Mouse (Mus musculus): ENCODE measurements at regions not wholly inside any gene's neighbourhood (a gene's known extent, or its start where the extent isn't known, plus 50 kb on each side); places are given as distances from the start of the nearest gene placed in this dataset.
"Not testable (repeated sequence)": the region's sequence is repeated elsewhere in the genome, so short reads cannot be mapped to it uniquely, and the experiment has no call there.

DNA sequence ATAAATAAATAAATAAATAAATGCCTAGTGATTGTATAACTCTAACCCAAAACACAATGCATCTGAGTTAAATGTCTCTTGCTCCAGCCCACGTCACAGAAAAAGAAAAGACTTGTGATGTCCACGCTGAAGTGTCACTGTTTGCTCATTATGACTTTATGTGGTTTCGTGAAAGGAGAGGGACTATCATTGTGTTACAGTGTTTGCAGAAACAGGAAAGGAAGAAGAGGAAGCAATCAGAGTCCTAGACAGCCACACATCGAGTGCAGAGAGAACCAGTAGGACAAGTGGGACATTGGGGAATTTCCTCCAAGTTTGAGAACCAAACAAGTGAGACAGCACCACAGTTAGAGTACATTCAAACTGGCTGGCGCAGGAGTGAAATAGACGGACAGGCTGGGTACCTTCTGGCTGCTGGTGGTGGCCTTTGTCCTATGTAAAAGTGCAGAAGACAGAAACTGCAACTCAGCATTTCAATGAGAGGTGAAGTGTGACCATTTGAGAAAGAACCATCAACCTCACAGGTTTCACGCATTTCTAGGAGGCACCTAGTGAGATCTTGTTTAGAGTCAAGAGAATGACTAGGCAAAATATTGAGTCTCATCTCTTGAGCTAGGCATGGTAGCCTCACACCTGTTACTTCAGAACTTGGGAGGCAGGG is 59.6 kb downstream of the Fasl start:
- H3K4me1 ChIP-seq (ENCODE audit: insufficient read depth), result no peaks in the 10 kb centered on the region
- no peak for DNase-seq
- TF ChIP-seq CTCF (IDR thresholded peaks at IDR 0.05; ENCODE audit: low read depth) (no peak), EP300 (IDR thresholded peaks at IDR 0.05; ENCODE audit: low read depth) (no peak)
- no peak for ATAC-seq
- H3K4me3 ChIP-seq (ENCODE audit: low read depth, low read length), result no peak overlapping the region
- H3K9me3 ChIP-seq (ENCODE audit: low read length), result no peaks in the 10 kb centered on the region
- H3K4me2 ChIP-seq (ENCODE audit: low read depth, low read length), result no peak overlapping the region
- no peaks in the 10 kb centered on the region for H3K36me3 ChIP-seq (replicated peaks; ENCODE audit: insufficient read depth, low read length)
- H3K27me3 ChIP-seq (ENCODE audit: insufficient read depth, low read length), result no peaks in the 10 kb centered on the region
- H3K27ac ChIP-seq (ENCODE audit: low read depth), result no peak overlapping the region
- 37% methylated on average over 7 of the region's 7 CpGs for WGBS (ENCODE audit: insufficient replicate concordance)
- H3K9ac ChIP-seq (replicated peaks), result no peak overlapping the region

DNA sequence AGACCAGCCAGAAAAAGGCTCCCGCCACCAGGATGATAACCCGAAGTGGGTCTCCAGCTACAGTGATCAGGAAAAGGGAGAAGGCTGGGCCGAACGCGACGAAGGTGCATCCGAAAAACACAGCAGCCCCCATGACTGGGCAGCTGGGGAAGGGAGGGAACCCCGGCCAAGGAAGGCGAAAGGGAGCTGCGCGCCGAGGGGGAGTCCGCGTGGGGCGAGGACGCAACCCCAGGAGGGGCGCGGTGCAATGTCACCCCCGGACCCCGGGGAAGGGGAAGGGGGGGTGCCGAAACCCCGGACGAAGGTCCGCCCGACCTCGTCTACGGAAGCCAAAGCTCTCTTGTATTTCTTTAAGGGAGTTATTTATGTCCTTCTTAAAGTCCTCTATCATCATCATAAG is 60.9 kb downstream of the Fasl start:
- not testable (repeated sequence) for H3K36me3 ChIP-seq (replicated peaks; ENCODE audit: insufficient read depth, low read length); ATAC-seq; DNase-seq; H3K4me1 ChIP-seq (ENCODE audit: insufficient read depth); H3K9ac ChIP-seq (replicated peaks); H3K4me2 ChIP-seq (ENCODE audit: low read depth, low read length); H3K4me3 ChIP-seq (ENCODE audit: low read depth, low read length); H3K27ac ChIP-seq (ENCODE audit: low read depth); H3K27me3 ChIP-seq (ENCODE audit: insufficient read depth, low read length); H3K9me3 ChIP-seq (ENCODE audit: low read length)
- 96% methylated on average over 9 of the region's 27 CpGs for WGBS (ENCODE audit: insufficient replicate concordance)

DNA sequence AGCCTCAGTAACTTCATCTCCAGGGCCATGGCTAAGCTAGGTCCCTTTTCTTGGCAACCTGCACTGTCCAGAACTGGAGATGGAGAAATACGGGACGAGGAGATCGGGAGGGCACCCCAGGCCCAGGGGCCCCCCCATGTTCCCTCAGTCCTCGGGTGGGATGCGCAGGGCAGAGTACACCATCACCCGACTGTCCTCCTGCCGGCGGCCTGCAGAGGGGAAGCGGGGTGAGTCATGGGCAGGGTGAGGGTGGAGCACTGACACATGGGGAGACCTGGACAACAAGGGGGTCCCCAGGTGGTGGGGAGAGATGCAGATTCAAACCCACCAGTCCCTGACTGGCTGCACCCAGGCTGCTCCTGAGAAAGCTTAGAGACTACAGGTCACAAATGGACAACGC is 62.2 kb downstream of the Fasl start:
- DNase-seq; H3K4me3 ChIP-seq (ENCODE audit: low read depth, low read length); ATAC-seq; H3K9me3 ChIP-seq (ENCODE audit: low read length); H3K9ac ChIP-seq (replicated peaks); H3K36me3 ChIP-seq (replicated peaks; ENCODE audit: insufficient read depth, low read length); H3K27me3 ChIP-seq (ENCODE audit: insufficient read depth, low read length); H3K27ac ChIP-seq (ENCODE audit: low read depth); H3K4me2 ChIP-seq (ENCODE audit: low read depth, low read length); H3K4me1 ChIP-seq (ENCODE audit: insufficient read depth): not testable (repeated sequence)
- 100% methylated on average over 1 of the region's 10 CpGs for WGBS (ENCODE audit: insufficient replicate concordance)

GRCm38 (mm10) chr1:161719876-161720275 is 68.4 kb downstream of the Fasl start:
- H3K4me2 ChIP-seq (ENCODE audit: low read depth, low read length), result no peak overlapping the region
- no peak overlapping the region for H3K4me3 ChIP-seq (ENCODE audit: low read depth, low read length)
- no peak overlapping the region for H3K27ac ChIP-seq (ENCODE audit: low read depth)
- TF ChIP-seq CTCF (IDR thresholded peaks at IDR 0.05; ENCODE audit: low read depth) (no peak), EP300 (IDR thresholded peaks at IDR 0.05; ENCODE audit: low read depth) (no peak)
- no peak overlapping the region for H3K9ac ChIP-seq (replicated peaks)
- H3K36me3 ChIP-seq (replicated peaks; ENCODE audit: insufficient read depth, low read length), result no peaks in the 10 kb centered on the region
- WGBS (ENCODE audit: insufficient replicate concordance), result 74% methylated on average over 3 of the region's 3 CpGs
- ATAC-seq, result no peak
- no peaks in the 10 kb centered on the region for H3K9me3 ChIP-seq (ENCODE audit: low read length)
- DNase-seq, result no peak
- H3K4me1 ChIP-seq (ENCODE audit: insufficient read depth), result no peaks in the 10 kb centered on the region
- no peaks in the 10 kb centered on the region for H3K27me3 ChIP-seq (ENCODE audit: insufficient read depth, low read length)

DNA sequence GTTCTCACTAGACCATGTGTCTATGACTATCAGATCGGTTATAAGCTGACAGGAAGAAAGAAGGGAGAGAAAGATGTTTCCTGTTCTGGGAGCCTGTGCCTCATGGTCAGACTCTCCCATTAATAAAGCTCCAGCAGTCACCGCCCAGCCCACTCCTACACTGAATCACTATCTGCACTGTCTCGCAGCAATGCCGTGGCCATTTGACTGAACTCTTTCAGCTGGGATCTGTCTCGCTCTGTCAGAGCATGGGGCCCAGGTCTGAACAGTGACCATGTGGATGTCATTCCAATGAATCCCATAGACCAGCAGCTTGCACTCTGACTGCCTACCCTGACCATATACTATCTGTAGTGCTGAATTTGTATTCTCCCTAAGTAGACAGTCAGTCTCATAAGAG is 70.0 kb downstream of the Fasl start:
- H3K9me3 ChIP-seq (ENCODE audit: low read length), result no peaks in the 10 kb centered on the region
- no peak overlapping the region for H3K9ac ChIP-seq (replicated peaks)
- H3K4me3 ChIP-seq (ENCODE audit: low read depth, low read length), result no peak overlapping the region
- TF ChIP-seq CTCF (IDR thresholded peaks at IDR 0.05; ENCODE audit: low read depth) (no peak), EP300 (IDR thresholded peaks at IDR 0.05; ENCODE audit: low read depth) (no peak)
- H3K4me2 ChIP-seq (ENCODE audit: low read depth, low read length), result no peak overlapping the region
- H3K27ac ChIP-seq (ENCODE audit: low read depth), result no peak overlapping the region
- no peaks in the 10 kb centered on the region for H3K4me1 ChIP-seq (ENCODE audit: insufficient read depth)
- 28% methylated on average over 5 of the region's 5 CpGs for WGBS (ENCODE audit: insufficient replicate concordance)
- ATAC-seq, result no peak
- H3K36me3 ChIP-seq (replicated peaks; ENCODE audit: insufficient read depth, low read length), result no peaks in the 10 kb centered on the region
- no peak for DNase-seq
- no peaks in the 10 kb centered on the region for H3K27me3 ChIP-seq (ENCODE audit: insufficient read depth, low read length)

DNA sequence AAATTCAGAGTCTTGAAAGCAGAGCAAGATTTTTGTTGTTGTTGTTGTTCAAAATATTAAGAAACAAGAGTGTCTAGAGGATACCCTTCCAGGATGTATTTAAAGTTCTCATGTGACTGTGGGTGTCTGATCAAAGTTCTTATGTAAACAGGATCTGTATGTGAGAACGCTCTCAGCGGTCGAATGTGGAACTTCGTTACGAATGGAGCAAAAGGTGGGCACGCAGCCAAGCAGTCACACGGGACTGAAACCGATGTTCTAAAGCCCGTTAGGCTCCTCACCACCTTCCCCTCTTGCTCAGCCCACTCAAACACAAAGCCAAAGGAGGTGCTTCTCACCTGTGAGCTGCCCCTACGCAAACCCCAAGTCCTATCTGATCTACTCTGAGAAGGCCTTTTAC is 75.4 kb downstream of the Fasl start:
- WGBS (ENCODE audit: insufficient replicate concordance), result 28% methylated on average over 10 of the region's 10 CpGs
- peak; percentile 59 for DNase-seq
- H3K4me2 ChIP-seq (ENCODE audit: low read depth, low read length), result peak overlapping the region; percentile 38; the same call in 1 of the 2 replicates
- H3K27me3 ChIP-seq (ENCODE audit: insufficient read depth, low read length), result no peaks in the 10 kb centered on the region
- no peaks in the 10 kb centered on the region for H3K36me3 ChIP-seq (replicated peaks; ENCODE audit: insufficient read depth, low read length)
- no peak; the same call in 1 of the 2 replicates for ATAC-seq
- no peak overlapping the region for H3K27ac ChIP-seq (ENCODE audit: low read depth)
- H3K9me3 ChIP-seq (ENCODE audit: low read length), result no peaks in the 10 kb centered on the region
- no peak for TF ChIP-seq EP300 (IDR thresholded peaks at IDR 0.05; ENCODE audit: low read depth)
- TF ChIP-seq CTCF (IDR thresholded peaks at IDR 0.05; ENCODE audit: low read depth), result peak; percentile 32; the same call in 1 of the 2 replicates
- H3K9ac ChIP-seq (replicated peaks), result no peak overlapping the region
- H3K4me1 ChIP-seq (ENCODE audit: insufficient read depth), result no peaks in the 10 kb centered on the region
- H3K4me3 ChIP-seq (ENCODE audit: low read depth, low read length), result no peak overlapping the region

DNA sequence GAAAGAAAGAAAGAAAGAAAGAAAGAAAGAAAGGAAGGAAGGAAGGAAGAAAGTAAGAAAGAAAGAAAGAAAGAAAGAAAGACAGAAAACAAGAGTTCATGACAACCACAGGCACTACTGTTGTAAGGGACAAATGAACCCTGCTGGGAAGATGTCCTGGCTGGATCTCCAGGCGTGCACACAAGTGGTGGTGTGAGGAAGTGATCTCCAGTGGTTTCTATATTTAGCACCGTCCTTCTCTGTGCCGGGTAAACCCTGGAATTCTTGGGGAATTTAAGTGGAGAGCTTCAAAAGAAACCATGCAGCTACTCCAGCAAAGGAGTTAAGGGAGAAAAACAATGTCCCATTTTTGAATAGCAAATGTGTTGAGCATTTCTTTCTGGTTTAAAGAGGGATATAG is 76.0 kb downstream of the Fasl start:
- Histone ChIP-seq H3K4me3 (ENCODE audit: low read depth, low read length) (no peak overlapping the region), H3K4me2 (ENCODE audit: low read depth, low read length) (no peak overlapping the region), H3K27ac (ENCODE audit: low read depth) (no peak overlapping the region), H3K27me3 (ENCODE audit: insufficient read depth, low read length) (no peaks in the 10 kb centered on the region), H3K9ac (replicated peaks) (no peak overlapping the region), H3K36me3 (replicated peaks; ENCODE audit: insufficient read depth, low read length) (no peaks in the 10 kb centered on the region), H3K9me3 (ENCODE audit: low read length) (no peaks in the 10 kb centered on the region), H3K4me1 (ENCODE audit: insufficient read depth) (no peaks in the 10 kb centered on the region)
- DNase-seq (no peak), ATAC-seq (no peak)
- 30% methylated on average over 3 of the region's 3 CpGs for WGBS (ENCODE audit: insufficient replicate concordance)
- no peak for TF ChIP-seq CTCF (IDR thresholded peaks at IDR 0.05; ENCODE audit: low read depth)
- TF ChIP-seq EP300 (IDR thresholded peaks at IDR 0.05; ENCODE audit: low read depth), result no peak
